Mouse (Mus musculus) left cerebral cortex, postnatal 14 days (tissue): ENCODE results near the gene Ttc30a1. TPM values are rescaled to one million over a fixed set of nuclear protein-coding genes. Genes with fewer than 3 reads are reported as not detected.
"Not testable (repeated sequence)": the region's sequence is repeated elsewhere in the genome, so short reads cannot be mapped to it uniquely, and the experiment has no call there.

Source experiments
- DNase-seq, 2 experiments: peaks; one replicate each; pipeline ENCODE4 v3.0.0; 2021 to 2022; ENCODE audit warnings: low spot score in 2 of 2, mixed read lengths in 1 of 2
- intact Hi-C: fragments of 180-260 bp; cut with DNase I; formaldehyde crosslinking; loops from one replicate; pipeline ENCODE4 v1.15.1; 2025
- long read RNA-seq, 2 experiments: library from polyadenylated mRNA; stranded (forward); transcript quantifications; one replicate each; pipeline ENCODE4 v2.0.0; 2021
- total RNA-seq, 2 experiments: library from RNA; stranded (reverse); gene quantifications; 2 replicates each; pipeline ENCODE4 v1.2.3; 2021

Gene Ttc30a1
- total RNA-seq: 1 to 10 TPM; 2.2 to 3.5 TPM
- long read RNA-seq, experiment 1, partial matches to known transcripts: 0 of 4 reads
- long read RNA-seq, experiment 1, other reads (novel, unspliced or antisense): 0 of 4 reads
- long read RNA-seq, experiment 2, partial matches to known transcripts: 0 of 3 reads
- long read RNA-seq, experiment 2, other reads (novel, unspliced or antisense): 0 of 3 reads

GRCm38 (mm10) chr2:75981440-75982081 is at the start of gene Ttc30a1:
Ttc30a1 (minus strand) TSS chr2:75981967.
- intact Hi-C loops: not testable (repeated sequence)

DNA sequence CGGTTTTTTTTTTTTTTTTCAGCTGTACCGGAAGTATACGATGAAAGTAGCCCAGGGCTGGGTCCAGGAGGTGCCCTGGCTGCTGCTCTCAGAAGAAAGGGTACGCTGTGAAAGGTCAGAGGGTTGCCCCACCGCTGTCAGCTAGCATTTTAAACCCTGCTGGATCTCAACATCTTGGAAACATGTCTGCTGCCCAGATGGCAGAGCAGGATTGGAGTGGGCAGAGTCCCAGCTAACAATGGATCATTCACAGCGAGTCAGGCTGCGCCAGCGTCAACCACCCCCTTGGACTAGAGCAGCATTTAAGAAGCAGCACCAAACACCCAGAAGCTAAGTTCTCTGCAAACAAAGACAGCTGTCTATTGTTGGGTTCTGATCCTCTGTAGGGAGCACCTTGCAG is 48.3 kb upstream of the Ttc30a1 start:
- intact Hi-C loops: no loop called here

More at GRCm38 (mm10) chr2:75981440-75982081, at the start of gene Ttc30a1:
- peak; percentile 77 to 84 for DNase-seq

GRCm38 (mm10) chr2:76029081-76029901 is 47.5 kb upstream of the Ttc30a1 start:
- intact Hi-C loops: no loop called here
- peak; percentile 18 to 34 for DNase-seq

More for the DNA sequence above, 48.3 kb upstream of the Ttc30a1 start:
- peak; percentile 73 to 83 for DNase-seq

DNA sequence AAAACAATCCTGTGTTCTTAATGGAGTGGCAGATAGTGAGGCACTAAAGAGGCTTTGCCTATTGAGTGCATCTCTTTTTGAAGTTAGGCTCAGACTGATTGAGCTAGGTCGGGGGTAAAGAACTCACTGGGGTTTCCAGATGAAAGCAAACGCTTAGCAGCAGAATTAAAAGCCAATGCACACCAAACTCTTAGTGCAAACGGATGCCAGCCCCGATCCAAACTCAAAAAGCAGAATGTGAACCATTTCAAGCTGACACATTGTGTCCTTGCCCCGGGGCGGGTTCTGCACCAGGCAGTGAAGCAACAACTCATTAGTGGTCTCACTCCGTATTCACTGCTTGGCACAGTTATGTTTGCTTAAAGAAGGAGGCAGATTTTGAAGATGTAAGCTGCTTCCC is 35.1 kb upstream of the Ttc30a1 start:
- intact Hi-C loops: no loop called here
- no peak for DNase-seq

DNA sequence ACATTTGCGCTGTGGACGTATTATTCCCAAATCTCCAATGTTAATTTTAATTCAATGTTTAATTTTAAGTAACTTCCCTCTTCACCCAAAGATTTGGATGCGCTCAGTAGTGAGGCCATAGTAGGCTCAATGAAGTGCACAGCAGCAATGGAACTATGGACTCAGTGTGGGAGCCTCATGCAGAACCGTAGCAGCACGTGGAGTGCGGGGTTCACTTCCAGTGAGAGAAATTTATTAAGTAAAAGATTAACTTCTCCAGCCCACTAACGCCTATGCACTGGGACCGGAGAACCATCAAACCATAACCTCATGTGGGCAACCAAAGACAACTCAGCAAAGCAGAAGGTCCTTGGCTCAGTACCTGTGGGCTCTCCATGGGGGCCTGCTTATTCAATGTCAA is 34.4 kb upstream of the Ttc30a1 start:
- intact Hi-C loops: no loop called here

DNA sequence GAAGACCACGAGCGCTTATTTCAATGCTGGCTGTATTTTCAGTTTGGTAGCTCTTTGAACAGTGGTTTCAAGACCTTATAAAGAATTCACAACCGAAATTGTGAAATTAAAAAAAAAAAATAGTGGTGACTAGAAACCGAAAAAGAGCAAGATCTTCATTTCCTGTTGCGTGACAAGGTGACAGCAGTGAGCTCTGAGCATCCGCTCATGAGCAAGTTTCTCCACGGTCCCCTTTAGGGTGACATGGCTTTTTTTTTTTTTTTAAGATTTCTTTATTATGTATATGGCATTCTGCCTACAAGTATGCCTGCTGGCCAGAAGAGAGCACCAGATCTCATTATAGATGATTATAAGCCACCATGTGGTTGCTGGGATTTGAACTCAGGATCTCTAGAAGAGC is 33.7 kb upstream of the Ttc30a1 start:
- intact Hi-C loops: no loop called here
- DNase-seq: no peak

More for the DNA sequence above, 34.4 kb upstream of the Ttc30a1 start:
- no peak for DNase-seq

- intact Hi-C loops: no loop called here
- DNase-seq: no peak
Measured at GRCm38 (mm10) chr2:76014659-76015058, 32.9 kb upstream of the Ttc30a1 start.

- intact Hi-C loops: no loop called here
- no peak for DNase-seq
Measured at GRCm38 (mm10) chr2:76006194-76006593, 24.4 kb upstream of the Ttc30a1 start.

DNA sequence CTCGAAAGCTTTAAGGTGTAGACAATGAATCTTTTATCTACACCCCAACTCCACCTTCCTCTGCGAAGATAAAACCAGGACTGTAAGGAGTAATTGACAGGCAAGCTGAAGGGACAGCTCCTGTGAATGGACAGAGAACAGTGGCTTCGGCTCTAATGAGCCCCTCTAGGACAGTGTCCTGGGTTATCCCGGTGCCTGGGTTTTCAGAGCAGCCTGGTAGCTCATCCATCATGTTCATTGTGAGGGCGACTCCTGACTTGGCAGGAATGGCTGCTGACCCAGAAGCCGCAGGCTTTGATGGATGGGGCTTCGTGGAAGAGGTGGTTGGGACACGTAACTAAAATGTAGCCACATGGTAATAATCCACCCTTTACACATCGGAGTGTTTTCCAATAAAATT is 21.1 kb upstream of the Ttc30a1 start:
- intact Hi-C loops: no loop called here
- no peak for DNase-seq

DNA sequence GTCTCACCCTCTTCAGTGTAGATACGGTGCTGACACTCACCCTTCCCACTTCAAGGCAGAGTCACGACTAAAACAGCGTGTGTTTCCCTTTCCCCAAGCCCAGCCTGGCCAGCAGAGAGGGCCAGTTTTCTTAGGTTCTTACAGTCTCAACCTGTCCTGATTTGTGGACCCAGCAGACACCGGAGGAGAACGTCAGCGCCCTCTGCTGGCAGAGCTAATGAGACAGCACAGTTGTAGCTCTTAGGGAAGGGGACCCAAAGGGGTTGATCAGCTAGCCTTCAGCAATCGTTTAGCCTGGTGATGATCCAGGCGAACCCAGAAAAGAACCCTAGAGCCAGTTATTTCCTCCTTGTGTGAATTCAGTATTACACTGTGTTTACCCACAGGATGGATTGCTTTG is 19.6 kb upstream of the Ttc30a1 start:
- intact Hi-C loops: no loop called here
- peak; percentile 38 to 69 for DNase-seq

DNA sequence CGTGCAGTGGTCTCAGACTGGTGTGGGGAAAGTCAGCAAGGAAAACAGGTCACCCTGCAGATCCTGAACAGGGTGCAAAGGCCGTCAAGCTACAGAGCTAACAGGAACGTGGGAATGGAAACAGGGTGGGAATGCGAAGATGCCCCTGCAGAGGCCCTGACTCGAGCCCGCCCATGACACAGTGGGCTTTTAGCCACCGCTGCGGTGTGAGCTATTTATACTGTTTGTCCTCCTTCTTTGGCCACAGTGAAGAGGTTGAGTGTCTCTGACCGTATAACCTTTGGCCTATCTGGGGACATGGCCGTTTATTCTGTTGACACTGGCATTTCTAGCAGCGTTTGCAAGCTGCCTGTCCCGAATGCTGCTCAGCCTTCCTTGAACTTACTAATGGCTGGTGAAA is 17.9 kb upstream of the Ttc30a1 start:
- intact Hi-C loops: no loop called here

DNA sequence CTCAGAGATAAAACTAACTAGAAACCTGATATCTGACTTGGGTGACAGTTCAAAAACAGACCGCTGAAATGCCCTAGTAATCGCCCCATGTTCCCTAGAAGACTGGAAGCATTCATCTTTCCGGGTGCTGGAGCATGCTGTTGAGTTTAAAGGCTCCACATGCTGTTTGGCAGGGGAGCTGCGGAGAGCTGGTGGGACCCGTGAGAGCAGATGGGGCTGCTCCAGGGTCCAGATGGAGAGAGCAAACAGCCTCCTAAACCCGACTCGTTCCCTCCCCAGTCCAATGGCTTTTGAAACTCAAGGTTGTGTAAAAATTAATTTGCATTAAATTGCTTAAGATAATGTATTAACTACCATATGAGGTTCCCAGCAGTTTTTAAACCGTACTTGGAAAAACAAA is 16.9 kb upstream of the Ttc30a1 start:
- no peak for DNase-seq
- intact Hi-C loops: no loop called here

More for the DNA sequence above, 17.9 kb upstream of the Ttc30a1 start:
- DNase-seq: no peak

DNA sequence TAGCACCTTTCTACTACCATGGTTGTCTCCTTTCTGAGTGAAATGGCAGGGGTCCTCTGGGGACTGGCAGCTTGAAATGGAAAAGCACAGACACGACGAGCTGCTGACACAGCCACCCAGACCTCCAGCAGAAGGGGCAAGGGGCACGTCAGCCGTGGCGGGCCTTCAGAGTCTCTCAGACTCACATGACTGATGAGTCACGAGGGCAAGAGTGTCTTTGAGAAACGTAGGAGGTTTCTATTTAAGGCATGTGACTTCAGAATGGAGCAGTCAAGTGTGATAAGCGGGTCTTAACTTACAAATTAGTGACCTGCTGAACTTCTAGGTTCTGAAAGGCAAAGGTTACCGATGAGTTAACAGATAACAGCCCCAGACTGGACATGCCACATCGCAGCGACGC is 16.0 kb upstream of the Ttc30a1 start:
- intact Hi-C loops: no loop called here
- DNase-seq: no peak

DNA sequence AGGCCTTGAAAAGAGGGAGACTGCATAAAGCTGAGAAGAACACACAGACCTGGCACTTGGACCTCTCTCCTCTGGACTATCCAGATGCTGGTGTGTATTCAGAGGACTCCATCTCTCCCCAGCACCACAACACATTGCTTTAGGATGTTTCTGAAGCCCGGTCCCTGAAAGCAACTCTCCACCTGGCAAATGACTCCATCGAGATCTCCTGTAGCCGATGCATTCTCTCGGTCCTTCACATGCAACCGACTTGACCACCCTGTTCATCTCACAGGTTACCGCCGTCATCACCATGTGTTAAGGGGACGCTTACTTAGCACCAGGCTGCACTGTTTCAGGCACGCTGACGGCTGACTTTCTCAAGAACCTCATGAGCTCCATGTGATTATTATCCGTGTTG is 13.1 kb upstream of the Ttc30a1 start:
- intact Hi-C loops: no loop called here
- DNase-seq: no peak

GRCm38 (mm10) chr2:75991581-75992205 is 9.9 kb upstream of the Ttc30a1 start:
- intact Hi-C loops: no loop called here
- no peak for DNase-seq

- intact Hi-C loops: no loop called here
- DNase-seq: peak; percentile 58 to 65
Measured at GRCm38 (mm10) chr2:75990885-75991539, 9.2 kb upstream of the Ttc30a1 start.

DNA sequence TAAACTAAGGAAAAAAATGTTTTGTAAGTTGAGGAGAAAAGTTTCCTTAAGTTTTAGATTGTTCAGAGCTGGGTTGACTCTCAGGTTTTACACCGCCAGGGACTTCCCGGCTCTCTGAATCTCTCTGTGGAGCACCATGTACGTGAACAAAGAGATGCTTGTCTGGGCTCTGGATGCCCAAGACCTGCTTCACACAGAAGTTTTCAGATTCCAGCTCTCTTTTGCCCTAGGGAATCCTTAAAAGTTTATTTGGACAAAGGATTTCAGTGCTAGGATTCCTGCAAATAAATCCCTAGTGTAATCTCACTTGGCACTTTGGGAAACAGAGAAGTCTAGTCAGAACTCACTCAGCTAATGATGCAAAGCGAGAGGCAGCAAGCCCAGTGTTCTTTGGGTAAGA is 7.9 kb upstream of the Ttc30a1 start:
- no peak for DNase-seq
- intact Hi-C loops: no loop called here

GRCm38 (mm10) chr2:75988779-75989363 is 7.1 kb upstream of the Ttc30a1 start:
- DNase-seq: no peak
- intact Hi-C loops: no loop called here

GRCm38 (mm10) chr2:75988378-75988777 is 6.6 kb upstream of the Ttc30a1 start:
- intact Hi-C loops: no loop called here
- DNase-seq: no peak
